Mouse (Mus musculus) adrenal gland (tissue): Measurements from ENCODE around the gene Rph3al.

ENCODE experiments used
- intact Hi-C: fragments of 180-260 bp; cut with DNase I; formaldehyde crosslinking; loops from one replicate; pipeline ENCODE4 v1.15.1; 2025
- long read RNA-seq, 2 experiments: library from polyadenylated mRNA; unstranded; transcript quantifications; one replicate each; pipeline ENCODE4 v2.0.0; 2020; ENCODE audit warnings: borderline replicate concordance in 1 of 2; ENCODE audit not compliant: insufficient replicate concordance in 1 of 2

Gene Rph3al
- long read RNA-seq, experiment 1, partial matches to known transcripts, result 0 of 3 reads
- long read RNA-seq, experiment 1, other reads (novel, unspliced or antisense), result 3 of 3 reads
- long read RNA-seq, experiment 2, partial matches to known transcripts, result 0 of 4 reads
- long read RNA-seq, experiment 2, other reads (novel, unspliced or antisense), result 4 of 4 reads

GRCm38 (mm10) chr11:75938379-75938906 lies at the start of gene Rph3al:
Gene Rph3al, minus strand, starts transcription at chr11:75938429.
- intact Hi-C loops, result no loop called here

GRCm38 (mm10) chr11:75985948-75986347 lies 47.7 kb upstream of the Rph3al start:
- intact Hi-C loops, result no loop called here

GRCm38 (mm10) chr11:75984581-75984980 lies 46.4 kb upstream of the Rph3al start:
- intact Hi-C loops, result no loop called here

GRCm38 (mm10) chr11:75983194-75983593 lies 45.0 kb upstream of the Rph3al start:
- intact Hi-C loops, result no loop called here

DNA sequence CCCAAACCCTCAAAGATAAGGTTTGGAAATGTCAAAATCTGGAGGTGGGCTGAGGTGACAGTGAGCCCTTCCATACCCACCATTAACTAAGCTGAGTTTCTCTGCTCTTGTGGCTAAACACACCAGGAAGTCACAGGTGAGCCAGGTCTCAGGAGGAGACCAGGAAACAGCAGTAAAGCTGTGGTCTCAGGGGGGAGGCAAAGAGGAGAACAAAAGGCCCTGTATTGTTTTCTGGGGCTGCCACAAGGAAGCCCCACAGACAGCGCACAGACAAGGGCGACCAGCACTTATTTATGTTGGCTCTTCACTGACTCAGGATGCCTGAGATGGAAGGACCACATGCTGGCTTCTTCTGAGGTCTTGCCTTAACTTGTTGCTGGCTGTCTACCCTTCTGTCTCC lies 42.2 kb upstream of the Rph3al start:
- intact Hi-C loops, result no loop called here

- intact Hi-C loops, result no loop called here
Observed at GRCm38 (mm10) chr11:75978051-75978450, 39.8 kb upstream of the Rph3al start.

GRCm38 (mm10) chr11:75976748-75977147 lies 38.5 kb upstream of the Rph3al start:
- intact Hi-C loops, result no loop called here

DNA sequence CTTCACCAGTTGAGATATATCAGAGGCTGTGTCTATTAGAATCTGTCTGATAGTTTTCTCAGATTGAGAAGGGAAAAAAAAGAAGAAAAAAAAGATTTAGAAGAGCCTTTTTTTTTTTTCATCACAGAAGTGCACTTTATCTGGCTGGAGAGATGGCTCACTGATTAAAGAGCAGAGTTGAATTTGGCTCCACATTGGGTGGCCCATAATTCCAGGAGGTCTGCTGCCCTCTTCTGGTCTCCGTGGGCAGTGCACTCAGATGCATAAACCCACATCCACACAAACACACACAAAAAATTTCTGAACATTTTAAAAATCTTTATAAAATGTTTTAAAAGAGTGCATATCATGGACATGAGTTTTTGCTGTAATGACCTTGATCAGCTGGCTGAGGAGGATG lies 35.8 kb upstream of the Rph3al start:
- intact Hi-C loops, result no loop called here

DNA sequence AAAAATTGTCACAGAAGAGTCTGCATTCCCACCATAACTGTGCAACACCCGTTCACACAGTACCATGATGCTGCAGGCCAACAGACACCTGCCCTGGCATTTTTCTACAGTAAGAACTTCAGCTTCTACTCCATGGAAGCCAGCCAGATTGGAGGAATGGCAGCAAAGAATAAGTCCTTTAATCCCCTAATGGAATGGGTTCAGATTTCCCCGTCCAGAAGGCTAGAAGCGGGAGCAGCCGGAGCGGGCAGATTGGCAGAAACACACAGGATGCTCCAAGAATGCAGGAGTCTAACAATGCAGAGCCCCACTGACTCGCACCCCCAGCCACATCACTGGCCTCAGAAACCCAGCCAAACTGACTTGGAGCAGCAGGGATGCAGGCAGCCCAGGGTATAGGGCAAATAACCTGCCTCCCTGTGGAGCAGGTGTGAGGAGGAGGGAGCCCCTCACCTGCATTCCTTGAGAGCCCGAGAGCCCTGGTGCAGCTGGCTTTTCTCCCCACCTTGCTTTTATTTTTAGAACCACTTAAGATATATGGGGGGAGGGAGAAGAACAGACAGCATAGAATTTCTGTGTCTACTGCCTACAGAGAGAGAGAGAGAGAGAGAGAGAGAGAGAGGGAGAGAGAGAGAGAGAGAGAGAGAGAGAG lies 34.8 kb upstream of the Rph3al start:
- intact Hi-C loops, result no loop called here

- intact Hi-C loops, result no loop called here
Observed at GRCm38 (mm10) chr11:75972188-75972587, 34.0 kb upstream of the Rph3al start.

DNA sequence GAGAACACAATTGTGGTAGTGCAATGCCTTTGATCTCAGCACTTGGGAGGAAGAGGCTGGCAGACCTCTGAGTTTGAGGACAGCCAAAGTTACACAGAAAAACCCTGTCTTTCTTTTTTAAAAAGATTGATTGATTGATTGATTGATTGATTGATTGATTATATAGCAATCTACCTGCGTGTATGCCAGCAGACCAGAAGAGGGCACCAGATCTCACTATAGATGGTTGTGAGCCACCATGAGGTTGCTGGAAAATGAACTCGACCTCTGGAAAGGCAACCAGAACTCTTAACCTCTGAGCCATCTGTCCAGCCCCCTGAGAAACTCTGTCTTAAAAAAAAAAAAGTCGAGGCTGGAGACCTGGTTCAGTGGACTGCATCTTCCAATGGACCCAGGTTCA lies 32.4 kb upstream of the Rph3al start:
- intact Hi-C loops, result no loop called here

DNA sequence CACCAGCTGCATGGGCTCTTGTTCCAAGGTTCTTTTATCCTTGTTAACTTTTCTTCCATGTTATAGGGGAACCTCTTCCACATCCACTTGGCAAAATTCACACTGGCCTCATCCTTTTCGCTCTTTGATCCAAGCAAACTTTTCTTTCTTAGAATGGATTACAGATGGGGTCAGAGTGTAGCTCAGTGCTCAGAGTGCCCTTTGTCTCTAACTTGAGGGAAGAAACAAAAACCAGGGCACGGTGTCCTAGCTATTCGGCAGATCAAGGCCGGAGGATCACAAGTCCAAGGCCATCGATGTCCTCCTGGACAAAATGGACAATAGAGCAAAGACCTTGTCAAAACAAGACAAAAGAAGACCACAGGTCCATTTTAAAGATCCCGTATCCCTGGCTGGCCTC lies 30.5 kb upstream of the Rph3al start:
- intact Hi-C loops, result loop anchor here (2.0 kb wide), 1 partner anchor 186 kb away; no protein-coding TSS in a partner anchor

DNA sequence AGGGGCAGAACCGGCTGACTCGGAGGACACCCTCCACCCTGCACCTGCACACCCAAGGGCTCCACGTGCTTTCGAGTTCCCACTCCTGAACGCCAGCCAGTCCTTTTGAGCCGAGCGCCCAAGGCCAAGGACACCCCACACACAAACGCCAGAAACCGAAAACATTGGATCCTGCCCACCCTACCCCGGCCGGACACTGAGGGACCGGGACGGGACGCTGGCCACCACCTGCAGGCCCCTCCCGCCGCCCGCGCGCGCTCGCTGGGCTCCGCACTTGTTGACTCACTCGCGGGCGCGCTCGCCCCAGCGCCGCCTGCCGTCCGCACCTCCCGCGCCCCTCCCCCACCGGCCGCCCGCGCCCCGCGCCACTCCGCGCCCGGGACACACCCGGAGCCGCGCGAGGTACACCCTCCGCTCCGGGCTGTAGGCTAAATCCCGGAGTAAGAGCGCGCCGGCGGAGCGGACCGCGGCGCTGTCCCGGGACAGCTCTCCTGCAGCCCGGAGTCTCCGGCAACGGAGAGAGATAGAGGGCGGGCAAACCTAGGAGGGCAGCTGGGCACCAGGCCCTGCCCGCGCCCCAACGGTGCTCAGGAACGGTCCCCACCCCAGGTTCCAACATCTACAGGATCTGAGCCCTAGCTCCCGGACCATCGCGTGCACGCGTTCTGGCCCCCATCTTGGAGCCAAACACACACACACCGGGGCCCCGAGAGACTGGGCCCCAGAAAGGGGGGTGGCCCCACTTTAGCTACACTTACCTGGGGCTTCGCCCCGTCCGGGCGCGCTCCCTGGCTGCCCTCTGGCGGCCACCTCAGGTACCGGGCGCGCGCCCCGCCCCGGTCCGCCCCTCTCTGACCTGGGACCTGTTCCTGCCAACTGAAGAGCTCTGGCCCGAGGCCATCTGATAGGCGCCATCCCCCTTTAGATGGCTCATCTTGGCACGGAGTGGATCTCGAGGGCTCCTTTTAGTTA lies 28.5 kb upstream of the Rph3al start:
- intact Hi-C loops, result loop anchor here (1.0 kb wide), 1 partner anchor 52 kb away; no protein-coding TSS in a partner anchor

- intact Hi-C loops, result no loop called here
Observed at GRCm38 (mm10) chr11:75965674-75966400, 27.6 kb upstream of the Rph3al start.

GRCm38 (mm10) chr11:75964476-75964730 lies 26.2 kb upstream of the Rph3al start:
- intact Hi-C loops, result no loop called here

DNA sequence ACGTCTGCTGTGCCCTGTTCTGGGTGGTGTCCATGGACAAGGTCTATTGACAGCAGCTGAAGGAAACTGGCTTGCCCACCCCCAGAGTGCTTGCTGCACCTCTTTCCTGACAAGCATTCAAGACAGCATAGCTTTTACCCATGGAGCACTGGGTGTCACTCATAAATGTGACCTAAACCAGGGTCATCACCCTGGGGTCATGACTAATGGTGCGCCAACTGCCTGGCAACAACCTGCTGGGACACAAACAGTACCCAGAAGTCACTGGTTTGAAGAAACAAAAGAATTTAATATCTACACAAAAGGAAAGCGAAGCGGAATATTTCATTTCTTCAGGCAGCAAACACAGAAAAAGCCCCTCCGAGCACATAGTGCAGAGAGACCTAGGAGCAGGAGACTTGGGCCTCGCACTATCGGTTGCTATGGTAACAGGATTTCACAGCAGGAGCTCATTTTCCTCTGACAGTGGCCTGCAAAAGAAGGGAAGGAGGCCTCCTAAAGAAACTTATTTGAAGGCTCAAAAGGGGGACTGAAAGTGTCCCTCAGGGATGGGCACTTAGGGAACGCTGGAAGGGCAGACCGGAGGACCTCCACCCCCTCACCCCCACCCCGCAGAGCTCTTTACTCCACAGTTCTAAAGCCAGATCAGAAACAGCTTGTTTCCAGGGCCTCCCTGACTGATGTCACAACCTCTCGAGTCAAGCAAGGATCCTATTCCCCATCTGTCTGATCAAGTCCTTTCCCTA lies 25.7 kb upstream of the Rph3al start:
- intact Hi-C loops, result no loop called here

DNA sequence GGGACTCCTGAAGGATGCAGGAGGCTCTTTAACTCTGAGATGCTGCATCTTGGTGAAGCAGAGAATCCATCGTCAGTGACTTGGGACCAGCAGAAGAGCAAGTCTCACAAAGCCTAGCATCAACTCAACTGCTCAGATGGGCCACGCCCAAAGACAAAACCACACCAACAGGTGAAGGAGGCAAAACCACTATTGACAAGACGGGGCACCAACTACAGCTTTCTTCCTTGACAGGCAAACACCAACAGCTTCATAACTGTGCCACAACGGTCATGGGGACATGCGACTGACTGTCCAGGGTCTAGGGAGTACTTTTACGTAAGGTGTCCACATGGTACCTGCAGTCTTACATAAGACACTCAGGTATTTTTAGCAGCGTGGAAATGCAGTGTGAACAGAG lies 23.6 kb upstream of the Rph3al start:
- intact Hi-C loops, result no loop called here

DNA sequence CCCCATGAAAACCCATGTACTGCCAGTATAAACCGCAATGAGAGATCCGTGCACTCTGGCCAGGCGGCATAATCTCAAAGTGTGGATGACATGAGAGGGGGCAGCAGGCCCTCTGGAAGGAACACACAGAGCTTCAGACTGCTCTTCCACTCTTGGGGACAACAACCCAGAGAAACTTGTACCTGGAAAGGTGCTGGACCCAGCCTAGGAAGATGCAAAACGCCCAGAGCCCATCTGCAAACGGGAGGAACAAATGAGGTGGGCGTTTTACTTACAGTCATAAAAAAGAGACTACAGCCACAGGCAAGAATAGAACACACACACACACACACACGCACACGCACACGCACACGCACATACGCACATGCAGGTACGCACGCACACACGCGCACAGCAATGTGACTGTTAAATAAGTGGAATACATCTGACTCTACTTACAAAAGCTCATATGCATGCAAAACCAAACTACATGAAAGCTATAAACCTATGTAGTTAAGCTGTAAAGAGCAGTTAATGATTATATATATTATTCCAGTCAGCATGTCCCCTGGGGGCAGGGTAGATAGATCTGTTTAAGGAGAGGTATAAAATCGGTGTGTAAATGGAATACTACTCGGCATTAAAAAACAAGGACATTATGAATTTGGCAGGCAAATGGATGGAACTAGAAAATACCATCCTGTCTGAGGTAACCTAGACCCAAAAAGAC lies 19.0 kb upstream of the Rph3al start:
- intact Hi-C loops, result no loop called here

- intact Hi-C loops, result no loop called here
Observed at GRCm38 (mm10) chr11:75956651-75957050, 18.4 kb upstream of the Rph3al start.

- intact Hi-C loops, result no loop called here
Observed at GRCm38 (mm10) chr11:75954896-75955295, 16.7 kb upstream of the Rph3al start.
